Comparison of ENCODE assay signal across 8 mouse cellular contexts in genomic region chr5:124000824-124001223, GRCm38 (mm10). TPM values are rescaled to one million over a fixed set of nuclear protein-coding genes. Genes with fewer than 3 reads are reported as not detected.
DNase-seq lines count a peak whose midpoint lies in the region; ATAC-seq and TF ChIP-seq lines count a peak whose summit lies in the region.

No protein-coding gene starts in this region.

- DNase-seq in MEL (ENCODE audit: low read depth, low spot score) = peak; percentile 86
- peak; percentile 93 for DNase-seq in cerebellum, adult 8-10 months
- DNase-seq in frontal cortex, adult 2 months (ENCODE audit: extremely low spot score in 1 of 2, low spot score in 1 of 2) = peak; percentile 81 to 98
- DNase-seq in hindbrain, embryonic 10.5 days (ENCODE audit: low spot score) = peak; percentile 88
- peak; percentile 84 to 95 for DNase-seq in layer of hippocampus, adult 8-10 months (ENCODE audit: low spot score in 2 of 2)
- peak; percentile 97 for DNase-seq in lung, embryonic 14.5 days
- DNase-seq in ovary, adult 18-20 months (ENCODE audit: low spot score) = peak; percentile 64
- DNase-seq in thymus, adult 2 months = peak; percentile 88

- H3K9ac ChIP-seq in MEL (ENCODE audit: control insufficient read depth, low read depth, low read length, poor library complexity, severe bottlenecking) = no peak overlapping the region
- H3K9ac ChIP-seq in lung, embryonic 14.5 days = no peak overlapping the region

- H3K9me3 ChIP-seq in MEL (replicated peaks; ENCODE audit: insufficient read depth, low read length) = no peaks in the 10 kb centered on the region
- no peaks in the 10 kb centered on the region for H3K9me3 ChIP-seq in hindbrain, embryonic 10.5 days
- no peaks in the 10 kb centered on the region for H3K9me3 ChIP-seq in lung, embryonic 14.5 days (ENCODE audit: low read depth, low read length)

- no peaks in the 10 kb centered on the region for H3K4me1 ChIP-seq in MEL (ENCODE audit: control insufficient read depth in 1 of 2, insufficient read depth in 2 of 2, low read length in 2 of 2)
- peaks cover 41% of the 10 kb centered on the region for H3K4me1 ChIP-seq in hindbrain, embryonic 10.5 days (replicated peaks)
- no peaks in the 10 kb centered on the region for H3K4me1 ChIP-seq in lung, embryonic 14.5 days (ENCODE audit: insufficient read depth)
- H3K4me1 ChIP-seq in thymus, adult 2 months (replicated peaks; ENCODE audit: control insufficient read depth, insufficient read depth, low read length) = peaks cover 9% of the 10 kb centered on the region

- peak; percentile 68 for ATAC-seq in lung, embryonic 14.5 days (ENCODE audit: insufficient read depth)

- no peak overlapping the region for H3K27ac ChIP-seq in MEL (ENCODE audit: control insufficient read depth, low read depth, low read length)
- peak overlapping the region; percentile 60; the same call in 1 of the 2 replicates for H3K27ac ChIP-seq in hindbrain, embryonic 10.5 days
- no peak overlapping the region for H3K27ac ChIP-seq in lung, embryonic 14.5 days (ENCODE audit: low read depth)
- H3K27ac ChIP-seq in thymus, adult 2 months (ENCODE audit: control insufficient read depth, insufficient read depth, low read length) = no peak overlapping the region

- no peak for TF ChIP-seq POLR2A in MEL (IDR thresholded peaks at IDR 0.05; ENCODE audit: control insufficient read depth in 1 of 2, insufficient read depth in 1 of 2, low read depth in 1 of 2, low read length in 2 of 2, poor library complexity in 1 of 2)
- no peak for TF ChIP-seq POLR2A in thymus, adult 2 months (IDR thresholded peaks at IDR 0.05; ENCODE audit: control insufficient read depth, extremely low read depth, insufficient read depth, low read length, poor library complexity)

- no peaks in the 10 kb centered on the region; a peak in 1 of 4 replicates for H3K36me3 ChIP-seq in MEL (ENCODE audit: control insufficient read depth in 1 of 2, insufficient read depth in 2 of 2, low read length in 2 of 2)
- H3K36me3 ChIP-seq in hindbrain, embryonic 10.5 days = peaks cover 71% of the 10 kb centered on the region
- H3K36me3 ChIP-seq in lung, embryonic 14.5 days (ENCODE audit: insufficient read depth) = peaks cover 19% of the 10 kb centered on the region
- H3K36me3 ChIP-seq in thymus, adult 2 months (ENCODE audit: control insufficient read depth, insufficient read depth, low read length) = peaks cover 4% of the 10 kb centered on the region

- no peak overlapping the region for H3K4me2 ChIP-seq in lung, embryonic 14.5 days

- TF ChIP-seq EP300 in MEL (IDR thresholded peaks at IDR 0.05; ENCODE audit: low read depth in 1 of 2, low read length in 2 of 2) = no peak

- peak; percentile 95 for TF ChIP-seq RAD21 in MEL (IDR thresholded peaks at IDR 0.05; ENCODE audit: low read depth, low read length)

- 13% methylated on average over 7 of the region's 7 CpGs for WGBS in hindbrain, embryonic 10.5 days
- WGBS in lung, embryonic 14.5 days = 9% methylated on average over 7 of the region's 7 CpGs
- 13% methylated on average over 7 of the region's 7 CpGs for WGBS in thymus, adult 2 months

- peak; percentile 91 to 98 (median 92) for TF ChIP-seq CTCF in MEL (IDR thresholded peaks at IDR 0.05 in 2 of 3, conservative IDR thresholded peaks at IDR 0.05 in 1 of 3; ENCODE audit: control insufficient read depth in 1 of 3, insufficient read depth in 1 of 3, low read depth in 2 of 3, low read length in 3 of 3, poor library complexity in 1 of 3, severe bottlenecking in 1 of 3)
- TF ChIP-seq CTCF in lung, embryonic 14.5 days (IDR thresholded peaks at IDR 0.05; ENCODE audit: low read depth) = peak; percentile 99
- peak; percentile 71; the same call in 1 of the 2 replicates for TF ChIP-seq CTCF in thymus, adult 2 months (IDR thresholded peaks at IDR 0.05; ENCODE audit: borderline replicate concordance, control insufficient read depth, extremely low read depth, insufficient read depth, low read length, poor library complexity)

- no peaks in the 10 kb centered on the region for H3K27me3 ChIP-seq in MEL (ENCODE audit: control insufficient read depth in 1 of 2, insufficient read depth in 2 of 2, low read length in 2 of 2)
- no peaks in the 10 kb centered on the region for H3K27me3 ChIP-seq in hindbrain, embryonic 10.5 days (ENCODE audit: insufficient read depth, poor library complexity, severe bottlenecking)
- no peaks in the 10 kb centered on the region for H3K27me3 ChIP-seq in lung, embryonic 14.5 days (ENCODE audit: insufficient read depth, low read length)
- no peaks in the 10 kb centered on the region for H3K27me3 ChIP-seq in thymus, adult 2 months (ENCODE audit: control insufficient read depth, insufficient read depth, low read length)

- H3K4me3 ChIP-seq in MEL (ENCODE audit: control insufficient read depth in 1 of 2, insufficient read depth in 1 of 2, low read depth in 2 of 2, low read length in 2 of 2) = no peak overlapping the region
- no peak overlapping the region for H3K4me3 ChIP-seq in hindbrain, embryonic 10.5 days
- no peak overlapping the region for H3K4me3 ChIP-seq in lung, embryonic 14.5 days (ENCODE audit: low read depth, low read length)
- no peak overlapping the region for H3K4me3 ChIP-seq in thymus, adult 2 months (ENCODE audit: control insufficient read depth, insufficient read depth, low read length)

- H3K79me2 ChIP-seq in MEL (ENCODE audit: control insufficient read depth, insufficient read depth, low read length, poor library complexity) = no peaks in the 10 kb centered on the region

TF ChIP-seq in MEL, 35 proteins besides CTCF, POLR2A, EP300 and RAD21:
- TF ChIP-seq USF1 (IDR thresholded peaks at IDR 0.05; ENCODE audit: low read depth, low read length) = peak; percentile 36; the same call in 1 of the 2 replicates
- TF ChIP-seq UBTF (IDR thresholded peaks at IDR 0.05; ENCODE audit: borderline replicate concordance, insufficient read depth, low read depth, low read length) = no peak
- TF ChIP-seq SMC3 (IDR thresholded peaks at IDR 0.05; ENCODE audit: low read depth, low read length) = peak; percentile 98
- peak; percentile 97 for TF ChIP-seq ZC3H11A (IDR thresholded peaks at IDR 0.05; ENCODE audit: low read depth, low read length)

RNA-seq across cellular contexts. Expression of gene Hip1r, which starts 27.4 kb away (rescaled TPM):
- 14.9 and 16.6 TPM in 2 replicates for total RNA-seq in MEL (2012; rRNA removed)
- polyA plus RNA-seq in MEL (2012; ENCODE audit: insufficient read depth in 1 of 2, insufficient read length in 2 of 2, low read depth in 1 of 2, low replicate concordance in 2 of 2, missing spikeins in 1 of 2) = 10 to 100 TPM in 1 of 2 experiments, not detected in 1; 31.6 TPM
- 40.3 and 41.5 TPM in 2 replicates for polyA plus RNA-seq in frontal cortex, adult 2 months (2012; rRNA removed)
- 12.2 and 12.5 TPM in 2 replicates for polyA plus RNA-seq in hindbrain, embryonic 10.5 days (2016; fragmentation: Nextera tagmentation; extraction: Ambion mirVana)
- 10 to 100 TPM; 33.5 to 47.0 (median 44.6) TPM for total RNA-seq in layer of hippocampus, adult 8-10 months (2022)
- polyA plus RNA-seq in lung, embryonic 14.5 days (2014; fragmentation: Nextera tagmentation; extraction: Ambion mirVana) = 9.1 and 9.3 TPM in 2 replicates
- polyA plus RNA-seq in thymus, adult 2 months (2012; rRNA removed) = 12.5 and 13.8 TPM in 2 replicates

RNA-seq across cellular contexts. Expression of gene Vps37b, which starts 31.2 kb away (rescaled TPM):
- 27.4 and 28.6 TPM in 2 replicates for total RNA-seq in MEL (2012; rRNA removed)
- polyA plus RNA-seq in MEL (2012; ENCODE audit: insufficient read depth in 1 of 2, insufficient read length in 2 of 2, low read depth in 1 of 2, low replicate concordance in 2 of 2, missing spikeins in 1 of 2) = 10 to 100 TPM in 1 of 2 experiments, not detected in 1; 66.0 TPM
- polyA plus RNA-seq in frontal cortex, adult 2 months (2012; rRNA removed) = 46.3 and 53.0 TPM in 2 replicates
- 57.5 and 71.8 TPM in 2 replicates for polyA plus RNA-seq in hindbrain, embryonic 10.5 days (2016; fragmentation: Nextera tagmentation; extraction: Ambion mirVana)
- total RNA-seq in layer of hippocampus, adult 8-10 months (2022) = 10 to 100 TPM; 35.9 to 39.4 (median 36.6) TPM
- polyA plus RNA-seq in lung, embryonic 14.5 days (2014; fragmentation: Nextera tagmentation; extraction: Ambion mirVana) = 34.8 and 39.3 TPM in 2 replicates
- polyA plus RNA-seq in thymus, adult 2 months (2012; rRNA removed) = 111 and 119 TPM in 2 replicates
